Mouse (Mus musculus) olfactory bulb, adult 2 months (tissue): ENCODE measurements around the gene Fgfbp1.

Experiments
- CTCF ChIP-seq: fragments of 200-500 bp; IDR thresholded peaks from 2 replicates; pipeline ENCODE4 v1.5.1; 2012; ENCODE audit warnings: low read depth, mild to moderate bottlenecking, low read length, moderate library complexity; ENCODE audit not compliant: insufficient read depth
- POLR2A ChIP-seq: fragments of 200-500 bp; IDR thresholded peaks from 2 replicates; pipeline ENCODE4 v1.6.1; 2012; ENCODE audit warnings: mild to moderate bottlenecking, low read depth, low read length, moderate library complexity; ENCODE audit not compliant: insufficient read depth

- TF ChIP-seq POLR2A = no peak
- no peak for TF ChIP-seq CTCF
Measured at GRCm38 (mm10) chr5:43971156-43971555, 10.4 kb downstream of the Fgfbp1 start.
